Mouse (Mus musculus) kidney, adult 2 months (tissue): Measurements from ENCODE around the gene Supt4a. TPM values are rescaled to one million over a fixed set of nuclear protein-coding genes. Genes with fewer than 3 reads are reported as not detected.
A peak's percentile ranks its signal among the peaks of the same experiment; 100 is the strongest.

Experiments
- DNase-seq: peaks from one replicate; pipeline ENCODE4 v3.0.0; 2021
- H3K27ac ChIP-seq: fragments of 200-500 bp; 2 replicates; pipeline ENCODE4 v1.5.1; 2012; ENCODE audit warnings: low read depth, low read length, control low read depth, inconsistent platforms; ENCODE audit not compliant: insufficient read depth
- H3K27me3 ChIP-seq: fragments of 200-500 bp; replicated peaks from 2 replicates; pipeline ENCODE4 v1.6.1; 2012; ENCODE audit warnings: mild to moderate bottlenecking, moderate library complexity, low read length, inconsistent platforms; ENCODE audit not compliant: control insufficient read depth, insufficient read depth
- H3K36me3 ChIP-seq: fragments of 200-500 bp; 2 replicates; pipeline ENCODE4 v1.6.1; 2012; ENCODE audit warnings: mild to moderate bottlenecking, moderate library complexity, low read length, inconsistent platforms; ENCODE audit not compliant: control insufficient read depth, insufficient read depth
- H3K4me1 ChIP-seq: fragments of 200-500 bp; 2 replicates; pipeline ENCODE4 v1.6.1; 2011; ENCODE audit warnings: low read length; ENCODE audit not compliant: control insufficient read depth, insufficient read depth
- H3K4me3 ChIP-seq: fragments of 200-500 bp; 2 replicates; pipeline ENCODE4 v1.5.1; 2011; ENCODE audit warnings: mild to moderate bottlenecking, low read depth, low read length, control low read depth; ENCODE audit not compliant: insufficient read depth
- CTCF ChIP-seq: fragments of 200-500 bp; conservative IDR thresholded peaks from 2 replicates; pipeline ENCODE4 v1.5.1; 2011; ENCODE audit warnings: low read depth, mild to moderate bottlenecking, control low read depth, low read length, moderate library complexity, mixed read lengths; ENCODE audit not compliant: insufficient read depth, insufficient read length
- POLR2A ChIP-seq: fragments of 200-500 bp; IDR thresholded peaks from one replicate; pipeline ENCODE4 v1.6.1; 2011; ENCODE audit warnings: low read depth, low read length, control low read depth
- WGBS: fragments of 180-500 bp; shearing (Covaris S2); methylation state at CpG from one replicate; pipeline ENCODE4 v1.1.7; 2018; 5-methylcytosine and 5-hydroxymethylcytosine counted together
- polyA plus RNA-seq: library from polyadenylated mRNA; depleted of rRNA; stranded (reverse); fragments of >200 nt; gene quantifications from 2 replicates; pipeline ENCODE4 v1.2.3, GENCODE M21; 2012; rRNA removed

The Supt4a gene
- polyA plus RNA-seq, 1 experiment, result 135 TPM

- WGBS, result 88% methylated on average over 3 of the region's 3 CpGs
- Histone ChIP-seq H3K4me1 (no peaks in the 10 kb centered on the region), H3K27ac (no peak overlapping the region), H3K4me3 (no peak overlapping the region), H3K36me3 (no peaks in the 10 kb centered on the region), H3K27me3 (no peaks in the 10 kb centered on the region)
- TF ChIP-seq CTCF, result no peak
- no peak for TF ChIP-seq POLR2A
- DNase-seq, result no peak
Measured at GRCm38 (mm10) chr11:87772354-87772753, 35.0 kb downstream of the Supt4a start.

- peak; percentile 90 for DNase-seq
- H3K27me3 ChIP-seq, result no peaks in the 10 kb centered on the region
- peak overlapping the region; percentile 49 for H3K4me3 ChIP-seq
- H3K4me1 ChIP-seq, result no peaks in the 10 kb centered on the region
- no peak for TF ChIP-seq CTCF
- peak; percentile 38 for TF ChIP-seq POLR2A
- H3K36me3 ChIP-seq, result no peaks in the 10 kb centered on the region
- peak overlapping the region; percentile 55 for H3K27ac ChIP-seq
- 4% methylated on average over 32 of the region's 32 CpGs for WGBS
Measured at GRCm38 (mm10) chr11:87778100-87778765, 40.9 kb downstream of the Supt4a start.

- 44% methylated on average over 12 of the region's 12 CpGs for WGBS
- Histone ChIP-seq H3K27me3 (no peaks in the 10 kb centered on the region), H3K4me3 (peak overlapping the region; percentile 49; the same call in 1 of the 2 replicates), H3K36me3 (no peaks in the 10 kb centered on the region), H3K4me1 (no peaks in the 10 kb centered on the region), H3K27ac (no peak overlapping the region)
- no peak for TF ChIP-seq CTCF
- TF ChIP-seq POLR2A, result no peak
- DNase-seq, result no peak
Measured at GRCm38 (mm10) chr11:87778915-87779314, 41.6 kb downstream of the Supt4a start.

GRCm38 (mm10) chr11:87779392-87779791 is 42.0 kb downstream of the Supt4a start:
- no peaks in the 10 kb centered on the region for H3K4me1 ChIP-seq
- 82% methylated on average over 4 of the region's 4 CpGs for WGBS
- H3K4me3 ChIP-seq, result no peak overlapping the region
- no peak for TF ChIP-seq POLR2A
- TF ChIP-seq CTCF, result no peak
- H3K27ac ChIP-seq, result no peak overlapping the region
- H3K27me3 ChIP-seq, result no peaks in the 10 kb centered on the region
- H3K36me3 ChIP-seq, result no peaks in the 10 kb centered on the region
- DNase-seq, result no peak

- Histone ChIP-seq H3K27me3 (no peaks in the 10 kb centered on the region), H3K4me3 (no peak overlapping the region), H3K27ac (no peak overlapping the region), H3K4me1 (no peaks in the 10 kb centered on the region), H3K36me3 (no peaks in the 10 kb centered on the region)
- 80% methylated on average over 8 of the region's 8 CpGs for WGBS
- TF ChIP-seq CTCF, result no peak
- no peak for TF ChIP-seq POLR2A
- DNase-seq, result no peak
Measured at GRCm38 (mm10) chr11:87780130-87780529, 42.8 kb downstream of the Supt4a start.

GRCm38 (mm10) chr11:87790088-87790487 is 52.7 kb downstream of the Supt4a start:
- no peaks in the 10 kb centered on the region for H3K36me3 ChIP-seq
- no peak overlapping the region for H3K27ac ChIP-seq
- H3K27me3 ChIP-seq, result no peaks in the 10 kb centered on the region
- WGBS, result 85% methylated on average over 6 of the region's 6 CpGs
- no peak overlapping the region for H3K4me3 ChIP-seq
- no peak for TF ChIP-seq POLR2A
- TF ChIP-seq CTCF, result no peak
- DNase-seq, result no peak
- no peaks in the 10 kb centered on the region for H3K4me1 ChIP-seq

Other genes with a start within 250 kb of the Supt4a start
- gene Gm11492, start 170.9 kb upstream of the Supt4a start, polyA plus RNA-seq, result not detected in 2 replicates
- 36.6 and 43.1 TPM in 2 replicates for gene Sept4, start 168.6 kb upstream of the Supt4a start, polyA plus RNA-seq
- gene Mtmr4, start 145.4 kb upstream of the Supt4a start, polyA plus RNA-seq, result 26.0 and 29.3 TPM in 2 replicates
- 0.05 and 0.12 TPM in 2 replicates for gene Hsf5, start 120.4 kb upstream of the Supt4a start, polyA plus RNA-seq
- 4.0 and 4.6 TPM in 2 replicates for gene Rnf43, start 74.8 kb upstream of the Supt4a start, polyA plus RNA-seq
- gene Tspoap1, start 23.0 kb downstream of the Supt4a start, polyA plus RNA-seq, result 3.1 and 4.2 TPM in 2 replicates
- 0.05 TPM in 1 of 2 replicates, not detected in the other for gene Mpo, start 56.0 kb downstream of the Supt4a start, polyA plus RNA-seq
- gene Lpo, start 90.7 kb downstream of the Supt4a start, polyA plus RNA-seq, result 0.22 and 0.50 TPM in 2 replicates
- 9.6 and 11.3 TPM in 2 replicates for gene Mks1, start 115.7 kb downstream of the Supt4a start, polyA plus RNA-seq
- gene Epx, start 138.0 kb downstream of the Supt4a start, polyA plus RNA-seq, result not detected in 2 replicates
- not detected in 2 replicates for gene Olfr462, start 154.7 kb downstream of the Supt4a start, polyA plus RNA-seq
- not detected in 2 replicates for gene Olfr463, start 159.8 kb downstream of the Supt4a start, polyA plus RNA-seq
- gene Olfr464, start 183.4 kb downstream of the Supt4a start, polyA plus RNA-seq, result not detected in 2 replicates
- gene Dynll2, start 250.0 kb downstream of the Supt4a start, polyA plus RNA-seq, result 136 and 169 TPM in 2 replicates